Mouse (Mus musculus) spleen, adult 2 months (tissue): ENCODE data around the gene Kdelr2. TPM values are rescaled to one million over a fixed set of nuclear protein-coding genes. Genes with fewer than 3 reads are reported as not detected.

Experiments
- DNase-seq, 2 experiments: peaks; one replicate each; pipeline versions ENCODE4 v3.0.0 to v3.0.0-alpha.2; 2012 to 2021; ENCODE audit warnings: low spot score in 2 of 2, low read depth in 1 of 2
- H3K27ac ChIP-seq: fragments of 200-500 bp; 2 replicates; pipeline ENCODE4 v1.5.1; 2012; ENCODE audit warnings: low read length, inconsistent platforms; ENCODE audit not compliant: insufficient read depth
- H3K27me3 ChIP-seq: fragments of 200-500 bp; 2 replicates; pipeline ENCODE4 v1.6.1; 2012; ENCODE audit warnings: mild to moderate bottlenecking, moderate library complexity, low read length, inconsistent platforms; ENCODE audit not compliant: control insufficient read depth, insufficient read depth
- H3K36me3 ChIP-seq: fragments of 200-500 bp; 2 replicates; pipeline ENCODE4 v1.6.1; 2012; ENCODE audit warnings: mild to moderate bottlenecking, low read length, inconsistent platforms; ENCODE audit not compliant: control insufficient read depth, insufficient read depth
- H3K4me1 ChIP-seq: fragments of 200-500 bp; 2 replicates; pipeline ENCODE4 v1.6.1; 2011; ENCODE audit warnings: inconsistent platforms; ENCODE audit not compliant: control insufficient read depth, insufficient read depth, insufficient read length
- H3K4me3 ChIP-seq: fragments of 200-500 bp; 2 replicates; pipeline ENCODE4 v1.5.1; 2011; ENCODE audit warnings: mild to moderate bottlenecking, inconsistent platforms; ENCODE audit not compliant: insufficient read depth, insufficient read length; ENCODE audit errors: extremely low read depth
- CTCF ChIP-seq: fragments of 200-500 bp; IDR thresholded peaks from 2 replicates; pipeline ENCODE4 v1.5.1; 2011; ENCODE audit warnings: mild to moderate bottlenecking, inconsistent platforms; ENCODE audit not compliant: insufficient read depth, insufficient read length, insufficient replicate concordance; ENCODE audit errors: extremely low read depth
- POLR2A ChIP-seq: fragments of 200-500 bp; IDR thresholded peaks from 2 replicates; pipeline ENCODE4 v1.6.1; 2011; ENCODE audit warnings: low read depth, low read length, inconsistent platforms
- WGBS: fragments of 180-500 bp; shearing (Covaris S2); methylation state at CpG from one replicate; pipeline ENCODE4 v1.1.7; 2018; 5-methylcytosine and 5-hydroxymethylcytosine counted together
- polyA plus RNA-seq: library from polyadenylated mRNA; depleted of rRNA; stranded (reverse); fragments of >200 nt; gene quantifications from 2 replicates; pipeline ENCODE4 v1.2.3, GENCODE M21; 2012; rRNA removed

The Kdelr2 gene
- polyA plus RNA-seq, 1 experiment, result 45.1 TPM

GRCm38 (mm10) chr5:143469628-143470027 lies 66.0 kb downstream of the Kdelr2 start:
- WGBS, result 97% methylated on average over 8 of the region's 8 CpGs
- Histone ChIP-seq H3K27me3 (no peaks in the 10 kb centered on the region), H3K4me3 (no peak overlapping the region), H3K27ac (no peak overlapping the region), H3K36me3 (peaks cover 10% of the 10 kb centered on the region), H3K4me1 (peaks cover 7% of the 10 kb centered on the region; the same call in 1 of the 2 replicates)
- DNase-seq, result no peak
- no peak for TF ChIP-seq CTCF
- no peak for TF ChIP-seq POLR2A

GRCm38 (mm10) chr5:143470421-143471164 lies 67.0 kb downstream of the Kdelr2 start:
- Histone ChIP-seq H3K27ac (peak overlapping the region; percentile 39), H3K27me3 (no peaks in the 10 kb centered on the region), H3K4me1 (peaks cover 3% of the 10 kb centered on the region; the same call in 1 of the 2 replicates), H3K4me3 (no peak overlapping the region), H3K36me3 (peaks cover 15% of the 10 kb centered on the region)
- 33% methylated on average over 15 of the region's 15 CpGs for WGBS
- DNase-seq, result peak; percentile 56 to 59
- TF ChIP-seq CTCF, result no peak
- TF ChIP-seq POLR2A, result no peak

GRCm38 (mm10) chr5:143471165-143471546 lies 67.5 kb downstream of the Kdelr2 start:
- no peak overlapping the region for H3K4me3 ChIP-seq
- WGBS, result 27% methylated on average over 3 of the region's 3 CpGs
- peak overlapping the region; percentile 39 for H3K27ac ChIP-seq
- peaks cover 16% of the 10 kb centered on the region for H3K36me3 ChIP-seq
- no peaks in the 10 kb centered on the region for H3K27me3 ChIP-seq
- no peak for TF ChIP-seq CTCF
- no peak for TF ChIP-seq POLR2A
- no peak for DNase-seq
- H3K4me1 ChIP-seq, result peaks cover 3% of the 10 kb centered on the region; the same call in 1 of the 2 replicates

Other genes starting within 250 kb of the Kdelr2 start
- gene Rbak, start 223.1 kb upstream of the Kdelr2 start, polyA plus RNA-seq, result 2.6 and 2.7 TPM in 2 replicates
- gene Spdye4b, start 222.8 kb upstream of the Kdelr2 start, polyA plus RNA-seq, result not detected in 2 replicates
- not detected in 2 replicates for gene Spdye4a, start 176.9 kb upstream of the Kdelr2 start, polyA plus RNA-seq
- 9.0 and 10.0 TPM in 2 replicates for gene Zfp12, start 168.7 kb upstream of the Kdelr2 start, polyA plus RNA-seq
- 4.2 and 7.8 TPM in 2 replicates for gene Zfp316, start 133.8 kb upstream of the Kdelr2 start, polyA plus RNA-seq
- gene Zfp853, start 110.2 kb upstream of the Kdelr2 start, polyA plus RNA-seq, result 0.91 and 1.1 TPM in 2 replicates
- gene E130309D02Rik, start 88.5 kb upstream of the Kdelr2 start, polyA plus RNA-seq, result 24.9 and 35.0 TPM in 2 replicates
- 55.2 and 60.2 TPM in 2 replicates for gene Zdhhc4, start 74.6 kb upstream of the Kdelr2 start, polyA plus RNA-seq
- gene Grid2ip, start 46.5 kb upstream of the Kdelr2 start, polyA plus RNA-seq, result not detected in 2 replicates
- 14.9 and 17.6 TPM in 2 replicates for gene Daglb, start 60.7 kb downstream of the Kdelr2 start, polyA plus RNA-seq
- 141 and 229 TPM in 2 replicates for gene Rac1, start 124.2 kb downstream of the Kdelr2 start, polyA plus RNA-seq
- 12.3 and 15.2 TPM in 2 replicates for gene Cyth3, start 218.6 kb downstream of the Kdelr2 start, polyA plus RNA-seq